Comparison of ENCODE assay signal across 27 mouse cellular contexts in genomic region chr19:56017524-56017923, GRCm38 (mm10).
A peak's percentile ranks its signal among the peaks of the same experiment; 100 is the strongest.
DNase-seq lines count a peak whose midpoint lies in the region; ATAC-seq and TF ChIP-seq lines count a peak whose summit lies in the region.
"Had no signal": no experiment of that assay in that cellular context is flagged by ENCODE, and none has a peak within 500 bp of the region (broad histone marks: within the 10 kb centered on the region; RNA-seq: fewer than 3 reads in every experiment).

No protein-coding gene starts in this region.

- no peaks in the 10 kb centered on the region for H3K4me1 ChIP-seq in heart, postnatal 0 days (ENCODE audit: control insufficient read depth, insufficient read depth)
- H3K4me1 ChIP-seq in heart, embryonic 12.5 days (replicated peaks), result no peaks in the 10 kb centered on the region
- H3K4me1 ChIP-seq in lung, embryonic 15.5 days, result no peaks in the 10 kb centered on the region
- H3K4me1 ChIP-seq in lung, adult 2 months (ENCODE audit: control insufficient read depth, insufficient read depth, low read length), result no peaks in the 10 kb centered on the region
- H3K4me1 ChIP-seq in embryonic facial prominence, embryonic 14.5 days (ENCODE audit: control insufficient read depth, insufficient read depth, low read length), result peaks cover 45% of the 10 kb centered on the region
- H3K4me1 ChIP-seq in limb, embryonic 14.5 days (ENCODE audit: control insufficient read depth, insufficient read depth, low read length), result peaks cover 39% of the 10 kb centered on the region
- H3K4me1 ChIP-seq: hindbrain, embryonic 15.5 days; neural tube, embryonic 15.5 days; stomach, embryonic 15.5 days had no signal

- TF ChIP-seq POLR2A in lung, adult 2 months (IDR thresholded peaks at IDR 0.05; ENCODE audit: borderline replicate concordance, extremely low read depth, low read depth, low read length), result no peak
- no peak for TF ChIP-seq POLR2A in limb, embryonic 14.5 days (IDR thresholded peaks at IDR 0.05; ENCODE audit: borderline replicate concordance, extremely low read depth, insufficient read depth, insufficient read length)

- no peak overlapping the region for H3K9ac ChIP-seq in heart, postnatal 0 days (replicated peaks; ENCODE audit: low read depth, low read length)
- no peak overlapping the region for H3K9ac ChIP-seq in heart, embryonic 12.5 days
- no peak overlapping the region for H3K9ac ChIP-seq in lung, embryonic 15.5 days
- no peak overlapping the region for H3K9ac ChIP-seq in embryonic facial prominence, embryonic 14.5 days (ENCODE audit: low read depth, low read length)
- no peak overlapping the region for H3K9ac ChIP-seq in limb, embryonic 14.5 days (ENCODE audit: low read depth, low read length, severe bottlenecking)
- H3K9ac ChIP-seq: hindbrain, embryonic 15.5 days; liver, postnatal 0 days; neural tube, embryonic 15.5 days; stomach, embryonic 15.5 days had no signal

- H3K4me3 ChIP-seq in heart, postnatal 0 days (ENCODE audit: low read depth, low read length), result no peak overlapping the region
- no peak overlapping the region for H3K4me3 ChIP-seq in heart, embryonic 12.5 days
- no peak overlapping the region for H3K4me3 ChIP-seq in lung, embryonic 15.5 days
- no peak overlapping the region for H3K4me3 ChIP-seq in lung, adult 2 months (replicated peaks; ENCODE audit: extremely low read depth, low read depth, low read length)
- no peak overlapping the region for H3K4me3 ChIP-seq in embryonic facial prominence, embryonic 14.5 days (ENCODE audit: low read depth, low read length)
- no peak overlapping the region for H3K4me3 ChIP-seq in limb, embryonic 14.5 days (replicated peaks; ENCODE audit: low read length)
- H3K4me3 ChIP-seq: heart, adult 2 months; hindbrain, embryonic 15.5 days; layer of hippocampus, adult 2 months; neural tube, embryonic 15.5 days; stomach, embryonic 15.5 days had no signal

- no peaks in the 10 kb centered on the region for H3K9me3 ChIP-seq in heart, postnatal 0 days (replicated peaks; ENCODE audit: control insufficient read depth, low read length)
- H3K9me3 ChIP-seq in heart, embryonic 12.5 days (replicated peaks), result no peaks in the 10 kb centered on the region
- no peaks in the 10 kb centered on the region for H3K9me3 ChIP-seq in lung, embryonic 15.5 days
- H3K9me3 ChIP-seq in embryonic facial prominence, embryonic 14.5 days (ENCODE audit: control insufficient read depth, low read length), result no peaks in the 10 kb centered on the region
- no peaks in the 10 kb centered on the region for H3K9me3 ChIP-seq in limb, embryonic 14.5 days (ENCODE audit: control insufficient read depth, low read length)
- H3K9me3 ChIP-seq: hindbrain, embryonic 15.5 days; neural tube, embryonic 15.5 days; stomach, embryonic 15.5 days had no signal

- no peaks in the 10 kb centered on the region for H3K36me3 ChIP-seq in heart, postnatal 0 days (replicated peaks; ENCODE audit: control insufficient read depth, insufficient read depth, low read length)
- H3K36me3 ChIP-seq in heart, embryonic 12.5 days, result no peaks in the 10 kb centered on the region
- H3K36me3 ChIP-seq in lung, embryonic 15.5 days, result no peaks in the 10 kb centered on the region
- H3K36me3 ChIP-seq in embryonic facial prominence, embryonic 14.5 days (ENCODE audit: control insufficient read depth, insufficient read depth, low read length), result no peaks in the 10 kb centered on the region
- H3K36me3 ChIP-seq in limb, embryonic 14.5 days (ENCODE audit: control insufficient read depth, insufficient read depth, low read length), result no peaks in the 10 kb centered on the region
- H3K36me3 ChIP-seq: hindbrain, embryonic 15.5 days; neural tube, embryonic 15.5 days; stomach, embryonic 15.5 days had no signal

- peak; percentile 31 for DNase-seq in heart, postnatal 0 days (ENCODE audit: low spot score)
- no peak for DNase-seq in lung, adult 2 months
- DNase-seq in embryonic facial prominence, embryonic 14.5 days (ENCODE audit: low spot score), result peak; percentile 72
- DNase-seq in limb, embryonic 14.5 days (ENCODE audit: low spot score), result peak; percentile 72
- no peak for DNase-seq in left cerebral cortex, postnatal 4 days
- DNase-seq: adrenal gland, postnatal 14 days; cerebellum, adult 2 months; cerebellum, postnatal 25 days; embryo, embryonic 11 days; gastrocnemius, postnatal 25 days; heart, adult 2 months; heart, postnatal 4 days; kidney, postnatal 10 days; liver, postnatal 0 days; right cerebral cortex, adult 18-20 months; thymus, postnatal 36 days had no signal

- ATAC-seq in heart, postnatal 0 days (ENCODE audit: insufficient read depth, low read depth), result 0 out of 2 replicates have a peak, but pooled peaks have one; percentile 20
- no peak for ATAC-seq in heart, embryonic 12.5 days (ENCODE audit: insufficient number of reproducible peaks, low FRiP score)
- no peak for ATAC-seq in lung, embryonic 15.5 days (ENCODE audit: borderline replicate concordance, extremely low read depth, low FRiP score, low TSS enrichment)
- ATAC-seq in embryonic facial prominence, embryonic 14.5 days (ENCODE audit: low read depth), result no peak
- ATAC-seq in limb, embryonic 14.5 days (ENCODE audit: low FRiP score, low read depth), result peak; percentile 66
- no peak for ATAC-seq in erythroid progenitor cell, adult 5-6 weeks (replicated peaks; ENCODE audit: low FRiP score, poor library complexity, severe bottlenecking)
- ATAC-seq: CD4-positive, CD25-positive, alpha-beta regulatory T cell, adult 4 months; forebrain, embryonic 16.5 days; liver, postnatal 0 days had no signal

- H3K27me3 ChIP-seq in heart, postnatal 0 days (ENCODE audit: control insufficient read depth, insufficient read depth, low read length), result no peaks in the 10 kb centered on the region
- 0 out of 2 replicates have a peak, but pooled peaks cover 6% of the 10 kb centered on the region for H3K27me3 ChIP-seq in heart, embryonic 12.5 days (replicated peaks)
- no peaks in the 10 kb centered on the region for H3K27me3 ChIP-seq in lung, embryonic 15.5 days
- no peaks in the 10 kb centered on the region for H3K27me3 ChIP-seq in embryonic facial prominence, embryonic 14.5 days (replicated peaks; ENCODE audit: control insufficient read depth, insufficient read depth, low read length)
- H3K27me3 ChIP-seq in limb, embryonic 14.5 days (ENCODE audit: control insufficient read depth, insufficient read depth, low read length), result no peaks in the 10 kb centered on the region
- H3K27me3 ChIP-seq: hindbrain, embryonic 15.5 days; neural tube, embryonic 15.5 days; stomach, embryonic 15.5 days had no signal

- 58% methylated on average over 7 of the region's 7 CpGs for WGBS in heart, postnatal 0 days
- 74% methylated on average over 7 of the region's 7 CpGs for WGBS in heart, embryonic 12.5 days
- WGBS in lung, embryonic 15.5 days, result 71% methylated on average over 7 of the region's 7 CpGs
- 49% methylated on average over 7 of the region's 7 CpGs for WGBS in lung, adult 2 months
- 32% methylated on average over 7 of the region's 7 CpGs for WGBS in embryonic facial prominence, embryonic 14.5 days
- 15% methylated on average over 7 of the region's 7 CpGs for WGBS in limb, embryonic 14.5 days

- 0 out of 2 replicates have a peak overlapping the region, but pooled peaks have one; percentile 15 for H3K4me2 ChIP-seq in heart, postnatal 0 days (ENCODE audit: low read depth, low read length)
- H3K4me2 ChIP-seq in heart, embryonic 12.5 days, result no peak overlapping the region
- H3K4me2 ChIP-seq in lung, embryonic 15.5 days, result 0 out of 2 replicates have a peak overlapping the region, but pooled peaks have one; percentile 9
- H3K4me2 ChIP-seq in embryonic facial prominence, embryonic 14.5 days (ENCODE audit: low read depth, low read length), result no peak overlapping the region
- no peak overlapping the region for H3K4me2 ChIP-seq in limb, embryonic 14.5 days (replicated peaks; ENCODE audit: low read depth, low read length, severe bottlenecking)
- H3K4me2 ChIP-seq: hindbrain, embryonic 15.5 days; liver, embryonic 11.5 days; midbrain, embryonic 11.5 days; neural tube, embryonic 15.5 days; stomach, embryonic 15.5 days had no signal

- peak; percentile 67; the same call in 1 of the 2 replicates for TF ChIP-seq EP300 in heart, postnatal 0 days (IDR thresholded peaks at IDR 0.05; ENCODE audit: low read depth)

- peak overlapping the region; percentile 69 for H3K27ac ChIP-seq in heart, postnatal 0 days (ENCODE audit: low read depth)
- H3K27ac ChIP-seq in heart, embryonic 12.5 days (ENCODE audit: poor library complexity, severe bottlenecking), result no peak overlapping the region
- no peak overlapping the region for H3K27ac ChIP-seq in lung, embryonic 15.5 days
- H3K27ac ChIP-seq in embryonic facial prominence, embryonic 14.5 days (replicated peaks; ENCODE audit: low read depth, low read length), result peak overlapping the region; percentile 67
- peak overlapping the region; percentile 53; the same call in 1 of the 2 replicates for H3K27ac ChIP-seq in limb, embryonic 14.5 days (replicated peaks; ENCODE audit: low read depth, low read length)
- H3K27ac ChIP-seq: heart, adult 2 months; hindbrain, embryonic 15.5 days; layer of hippocampus, adult 2 months; neural tube, embryonic 15.5 days; stomach, embryonic 15.5 days had no signal

- TF ChIP-seq CTCF in heart, postnatal 0 days (IDR thresholded peaks at IDR 0.05; ENCODE audit: low read depth), result no peak
- no peak for TF ChIP-seq CTCF in lung, adult 2 months (IDR thresholded peaks at IDR 0.05; ENCODE audit: insufficient read depth, low read length)

- intact Hi-C loops in left cerebral cortex, postnatal 4 days (cut with DNase I), result no loop called here

Comparison
In these comparisons a context has a peak if more than half of its experiments do, and no peak if none do; other contexts are left out.
1. ATAC-seq: peak in heart, postnatal 0 days (single experiment) and limb, embryonic 14.5 days (single experiment); none in heart, embryonic 12.5 days (single experiment), lung, embryonic 15.5 days (single experiment), embryonic facial prominence, embryonic 14.5 days (single experiment) and erythroid progenitor cell, adult 5-6 weeks (single experiment).
2. H3K27ac ChIP-seq: peak in heart, postnatal 0 days (single experiment), embryonic facial prominence, embryonic 14.5 days (single experiment) and limb, embryonic 14.5 days (single experiment); none in heart, embryonic 12.5 days (single experiment) and lung, embryonic 15.5 days (single experiment).
3. H3K4me2 ChIP-seq: peak in heart, postnatal 0 days (single experiment) and lung, embryonic 15.5 days (single experiment); none in heart, embryonic 12.5 days (single experiment), embryonic facial prominence, embryonic 14.5 days (single experiment) and limb, embryonic 14.5 days (single experiment).
4. DNase-seq: peak in heart, postnatal 0 days (single experiment), embryonic facial prominence, embryonic 14.5 days (single experiment) and limb, embryonic 14.5 days (single experiment); none in lung, adult 2 months (single experiment) and left cerebral cortex, postnatal 4 days (single experiment).